Mouse (Mus musculus) heart, postnatal 10 days (tissue): ENCODE results near the gene Ccpg1os. TPM values are rescaled to one million over a fixed set of nuclear protein-coding genes. Genes with fewer than 3 reads are reported as not detected.
A peak's percentile ranks its signal among the peaks of the same experiment; 100 is the strongest.

Source experiments
- DNase-seq, 2 experiments: peaks; one replicate each; pipeline ENCODE4 v3.0.0; 2021
- intact Hi-C: fragments of 180-260 bp; cut with DNase I; formaldehyde crosslinking; loops from one replicate; pipeline ENCODE4 v1.15.1; 2025
- total RNA-seq, 2 experiments: library from RNA; stranded (reverse); gene quantifications; 2 replicates each; pipeline ENCODE4 v1.2.3; 2021

Ccpg1os gene
- total RNA-seq, result 1 to 10 TPM; 4.6 to 4.7 TPM

DNA sequence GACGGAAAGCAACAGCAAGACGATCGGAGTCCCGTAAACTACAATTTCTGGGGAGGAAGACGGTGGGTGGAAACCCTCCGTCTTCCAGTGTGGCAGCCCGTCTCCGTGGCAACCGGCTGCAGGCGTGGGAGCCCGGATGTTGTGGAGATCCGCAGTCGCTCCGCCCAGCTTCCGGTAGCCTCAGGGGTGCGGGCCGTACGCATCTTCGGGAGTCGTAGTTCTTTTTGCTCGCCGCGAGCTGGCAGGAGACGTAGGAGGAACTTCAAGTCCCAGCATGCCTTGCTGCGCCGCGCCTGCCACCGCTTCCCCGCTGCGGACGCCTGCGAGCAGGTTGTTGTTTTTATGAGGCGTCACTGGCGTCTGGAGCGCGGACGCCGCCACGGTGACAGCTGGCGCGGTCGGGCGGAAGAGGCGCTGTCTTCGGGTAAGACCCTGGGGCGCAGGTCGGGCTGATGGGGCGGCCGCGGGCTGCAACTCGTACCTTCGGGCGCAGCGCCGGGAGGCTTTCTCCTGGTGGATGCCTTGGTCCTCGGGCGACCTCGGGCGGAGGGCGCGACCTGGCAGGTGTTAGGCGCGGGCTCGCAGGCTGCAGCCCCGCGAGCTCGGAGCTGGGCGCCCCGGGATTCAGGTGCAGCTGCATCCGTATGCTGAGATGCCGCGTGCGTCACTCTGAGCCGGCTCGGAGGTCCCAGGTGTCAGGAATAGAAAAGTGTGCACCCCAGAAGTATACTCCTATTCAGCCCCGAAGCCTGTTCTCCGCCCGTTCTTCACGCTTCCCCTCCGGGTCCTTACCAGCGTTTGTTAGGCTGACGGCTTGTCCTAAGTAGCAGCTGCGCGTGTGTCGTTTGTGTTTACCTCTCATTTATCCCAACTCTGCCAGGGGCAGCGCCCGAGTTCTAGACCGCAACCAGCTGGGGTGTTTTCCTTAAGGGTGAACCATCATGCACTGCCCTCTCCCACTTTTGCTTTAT is at the start of gene Ccpg1os, which contains the start of gene Ccpg1:
Ccpg1os (minus strand) TSS at position 133 of the 971 bp plus-strand sequence.
Ccpg1 (plus strand) TSS at position 180 of the 971 bp plus-strand sequence.
- intact Hi-C loops, result no loop called here
- peak; percentile 97 for DNase-seq

DNA sequence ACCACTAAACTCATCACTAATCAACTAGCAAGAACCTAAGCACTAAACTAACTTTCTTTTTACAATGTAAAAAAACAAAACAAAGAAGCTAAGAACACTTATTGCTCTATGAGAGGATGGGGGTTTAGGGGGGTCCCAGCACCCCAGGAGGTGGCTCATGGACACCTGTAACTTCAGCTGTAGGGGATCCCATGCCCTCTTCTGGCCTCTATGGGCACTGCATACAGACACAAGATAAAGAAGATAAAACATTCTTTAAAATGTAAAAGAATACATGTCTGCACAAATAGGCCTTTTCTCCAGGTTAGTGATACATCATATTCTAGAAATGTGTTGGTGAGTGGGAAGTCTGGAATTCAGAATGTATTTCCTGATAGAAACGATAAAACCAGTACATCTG is 48.2 kb upstream of the Ccpg1os start:
- intact Hi-C loops, result no loop called here
- DNase-seq, result no peak

DNA sequence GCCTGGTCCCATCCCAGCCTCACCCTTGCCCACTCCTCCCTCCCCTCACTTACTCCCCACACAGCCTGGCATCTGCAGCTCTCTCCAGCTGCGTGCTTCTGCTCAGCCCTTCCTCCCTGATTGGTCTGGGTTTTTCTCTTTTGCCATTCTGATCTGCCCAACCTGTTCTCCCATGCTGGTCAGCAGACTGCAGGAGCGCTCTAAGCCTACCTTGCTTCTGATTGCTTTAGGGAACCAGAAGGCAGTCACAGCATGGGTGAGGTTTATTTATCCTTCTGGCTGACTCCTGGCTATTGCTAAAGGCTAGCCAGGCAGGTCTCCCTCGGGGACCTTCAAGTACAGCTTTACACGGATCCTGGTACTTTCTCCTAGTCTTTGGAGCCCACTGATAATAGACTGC is 46.2 kb upstream of the Ccpg1os start:
- DNase-seq, result no peak

DNA sequence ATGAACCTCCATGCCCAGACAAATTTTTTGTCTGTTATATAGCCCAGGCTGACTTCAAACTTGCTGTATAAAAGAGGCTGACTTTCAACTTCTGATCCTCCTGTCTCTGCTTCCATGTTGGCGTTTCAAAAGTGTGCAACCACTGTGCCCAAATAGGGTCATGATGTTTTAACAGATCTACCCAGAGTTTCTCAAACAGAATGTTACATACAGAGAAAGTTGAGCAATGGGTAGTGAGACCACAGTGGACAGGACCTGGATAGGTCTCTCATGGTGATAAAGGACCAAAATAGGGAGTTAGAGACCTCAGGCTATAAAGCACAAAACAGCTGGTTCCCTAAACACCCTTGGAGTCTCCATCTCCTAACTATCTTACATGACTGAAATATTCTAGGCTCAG is 45.3 kb upstream of the Ccpg1os start:
- intact Hi-C loops, result no loop called here
- no peak for DNase-seq

More for the DNA sequence above, 46.2 kb upstream of the Ccpg1os start:
- intact Hi-C loops, result no loop called here

- DNase-seq, result peak; percentile 15 to 30
- intact Hi-C loops, result no loop called here
Observed at GRCm38 (mm10) chr9:73025818-73026636, 40.8 kb upstream of the Ccpg1os start.

DNA sequence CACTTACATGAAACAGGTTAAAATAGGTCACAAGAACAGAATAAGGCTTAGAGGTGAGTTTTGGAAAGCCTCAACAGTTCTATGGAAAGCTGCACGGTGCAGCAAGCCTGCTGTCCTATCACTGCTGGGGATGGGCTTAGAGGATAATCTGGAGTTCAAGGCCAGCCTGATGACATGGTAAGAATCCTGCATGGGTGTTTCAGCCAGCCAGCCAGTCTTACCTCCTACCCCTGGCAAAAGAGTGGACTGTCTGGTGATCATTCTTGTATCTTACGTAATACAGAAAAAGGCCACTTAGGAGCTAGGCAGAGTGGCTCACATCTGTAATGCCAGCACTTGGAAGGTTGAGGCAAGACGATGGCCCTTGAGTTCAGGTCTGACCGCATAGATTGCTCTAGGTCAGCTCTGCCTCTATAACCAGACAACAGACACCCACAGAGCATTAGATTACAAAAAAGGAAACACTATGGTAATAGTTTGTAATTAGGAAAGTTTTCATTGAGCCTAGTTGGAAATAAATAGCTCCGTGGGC is 35.5 kb upstream of the Ccpg1os start:
- intact Hi-C loops, result no loop called here
- no peak for DNase-seq

- intact Hi-C loops, result no loop called here
Observed at GRCm38 (mm10) chr9:73019841-73020240, 34.7 kb upstream of the Ccpg1os start.

DNA sequence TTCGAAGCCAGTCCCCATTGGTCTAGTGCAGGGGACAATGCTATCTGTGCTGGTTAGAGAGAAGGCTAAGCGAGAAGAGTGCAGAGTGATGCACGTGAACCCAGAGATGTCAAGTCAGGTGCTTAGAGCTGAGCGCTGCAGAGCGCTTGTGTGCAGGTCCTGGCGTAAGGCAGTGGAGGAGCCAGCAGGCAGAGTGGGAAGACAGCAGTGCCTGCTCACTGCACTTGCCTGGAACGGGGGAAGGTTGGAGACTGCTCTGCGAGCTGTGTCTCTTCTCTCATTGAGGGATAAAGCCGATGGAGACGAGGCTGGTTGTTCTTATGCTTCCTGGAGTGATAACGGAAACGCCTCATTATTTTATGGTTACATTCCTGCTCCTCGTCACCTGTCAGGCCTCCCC is 29.5 kb upstream of the Ccpg1os start:
- intact Hi-C loops, result no loop called here
- DNase-seq, result no peak

More at GRCm38 (mm10) chr9:73019841-73020240, 34.7 kb upstream of the Ccpg1os start:
- DNase-seq, result no peak

DNA sequence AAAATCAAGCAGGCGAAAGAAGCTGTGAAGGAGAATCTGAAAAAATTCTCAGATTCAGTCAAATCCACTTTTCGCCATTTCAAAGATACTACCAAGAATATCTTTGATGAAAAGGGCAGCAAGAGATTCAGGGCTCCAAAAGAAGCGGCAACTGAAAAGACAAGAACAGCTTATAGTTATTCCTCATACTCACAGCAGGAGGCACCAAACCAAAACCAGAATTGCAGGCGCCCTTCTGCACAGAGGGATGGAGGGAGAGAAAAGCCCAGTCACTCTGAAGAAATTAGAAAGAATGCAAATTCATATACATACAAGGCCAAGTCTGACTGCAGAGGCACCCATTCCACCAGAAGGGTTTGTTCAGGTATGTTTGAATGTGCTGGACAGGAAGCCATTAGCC is 27.4 kb upstream of the Ccpg1os start:
- intact Hi-C loops, result no loop called here
- DNase-seq, result no peak

- intact Hi-C loops, result no loop called here
- no peak for DNase-seq
Observed at GRCm38 (mm10) chr9:73008384-73008783, 23.2 kb upstream of the Ccpg1os start.

GRCm38 (mm10) chr9:73006175-73006574 is 21.0 kb upstream of the Ccpg1os start:
- no peak for DNase-seq
- intact Hi-C loops, result no loop called here

DNA sequence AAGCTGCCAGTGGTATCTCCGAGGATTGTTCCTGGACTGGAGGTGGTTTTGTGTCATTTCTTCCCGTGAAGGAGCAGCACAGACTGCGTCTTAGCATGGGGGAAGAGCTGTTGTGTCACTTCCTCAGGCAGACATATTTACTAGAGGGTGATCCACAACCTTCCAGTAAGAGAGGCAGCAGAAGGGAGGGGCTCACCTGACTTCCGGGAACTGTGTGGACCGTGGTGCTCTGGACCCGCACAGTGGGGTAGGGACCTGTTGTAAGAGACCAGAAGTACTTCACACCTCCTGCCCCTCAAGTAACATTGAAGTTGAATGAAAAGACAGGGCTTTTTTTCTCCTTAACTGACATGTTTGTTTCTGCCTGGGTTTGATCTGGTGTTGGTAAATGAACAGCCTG is 19.9 kb upstream of the Ccpg1os start:
- DNase-seq, result no peak
- intact Hi-C loops, result no loop called here

DNA sequence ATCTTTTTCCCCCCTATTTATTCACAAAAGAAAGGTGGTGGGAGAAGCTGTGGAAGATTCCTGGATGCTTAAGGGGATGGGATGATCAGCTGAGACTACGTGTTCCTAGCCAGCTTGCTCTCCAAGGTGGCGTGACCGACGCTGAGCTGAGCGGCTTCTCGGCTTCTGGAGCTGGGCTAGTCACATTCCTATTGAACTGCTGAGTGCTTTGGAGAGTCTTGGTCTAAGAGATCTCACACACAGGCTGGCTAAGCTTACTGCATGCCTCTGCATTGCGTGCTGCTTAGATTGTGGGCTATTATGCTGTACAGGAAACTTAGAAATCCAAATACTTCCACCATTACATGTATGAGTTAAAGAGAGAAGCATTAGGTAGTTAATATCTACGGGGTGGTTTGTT is 18.9 kb upstream of the Ccpg1os start:
- intact Hi-C loops, result no loop called here

DNA sequence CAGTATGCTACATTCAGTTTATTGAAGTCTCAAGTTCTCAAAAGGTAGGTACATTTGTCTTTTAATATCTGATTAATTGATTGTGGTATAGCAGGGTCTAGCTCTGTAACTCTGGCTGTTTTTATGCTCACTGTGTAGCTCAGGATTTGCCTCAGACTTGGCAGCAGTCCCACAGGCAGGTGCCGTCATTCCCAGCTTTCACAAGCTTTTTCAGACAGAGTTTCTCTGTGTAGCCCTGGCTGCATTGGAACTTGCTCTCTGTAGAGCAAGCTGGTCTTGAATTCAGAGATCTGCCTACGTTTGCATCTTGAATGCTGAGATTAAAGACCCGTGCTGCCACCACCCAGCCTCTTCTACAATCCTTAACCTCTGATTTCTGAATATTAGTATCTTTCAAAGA is 17.0 kb upstream of the Ccpg1os start:
- intact Hi-C loops, result no loop called here
- DNase-seq, result no peak

More for the DNA sequence above, 18.9 kb upstream of the Ccpg1os start:
- DNase-seq, result no peak

- no peak for DNase-seq
- intact Hi-C loops, result no loop called here
Observed at GRCm38 (mm10) chr9:73001314-73002011, 16.3 kb upstream of the Ccpg1os start.

GRCm38 (mm10) chr9:73000487-73000886 is 15.3 kb upstream of the Ccpg1os start:
- DNase-seq, result no peak
- intact Hi-C loops, result no loop called here

- intact Hi-C loops, result no loop called here
- DNase-seq, result no peak
Observed at GRCm38 (mm10) chr9:72996806-72997205, 11.6 kb upstream of the Ccpg1os start.

DNA sequence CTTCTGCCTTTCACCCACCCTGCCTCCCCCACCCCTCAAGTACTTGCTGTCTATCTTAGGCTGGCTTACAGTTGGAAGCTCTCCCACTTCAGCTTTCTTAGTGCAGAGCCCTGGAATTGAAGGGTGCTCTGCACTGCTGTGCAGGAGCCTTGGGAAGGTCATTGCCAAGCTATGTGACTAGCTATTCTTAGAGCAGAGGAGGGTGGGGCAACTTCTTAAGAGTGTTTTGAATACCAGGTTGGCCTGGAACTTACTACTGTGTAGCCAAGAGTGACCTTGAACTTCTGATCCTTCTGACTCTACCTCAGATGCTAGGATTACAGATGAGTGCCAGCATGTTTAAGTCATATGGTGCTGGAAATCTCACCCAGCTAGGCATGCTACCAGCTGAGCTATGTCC is 11.0 kb upstream of the Ccpg1os start:
- no peak for DNase-seq
- intact Hi-C loops, result no loop called here

- intact Hi-C loops, result no loop called here
- no peak for DNase-seq
Observed at GRCm38 (mm10) chr9:72992576-72992975, 7.4 kb upstream of the Ccpg1os start.

DNA sequence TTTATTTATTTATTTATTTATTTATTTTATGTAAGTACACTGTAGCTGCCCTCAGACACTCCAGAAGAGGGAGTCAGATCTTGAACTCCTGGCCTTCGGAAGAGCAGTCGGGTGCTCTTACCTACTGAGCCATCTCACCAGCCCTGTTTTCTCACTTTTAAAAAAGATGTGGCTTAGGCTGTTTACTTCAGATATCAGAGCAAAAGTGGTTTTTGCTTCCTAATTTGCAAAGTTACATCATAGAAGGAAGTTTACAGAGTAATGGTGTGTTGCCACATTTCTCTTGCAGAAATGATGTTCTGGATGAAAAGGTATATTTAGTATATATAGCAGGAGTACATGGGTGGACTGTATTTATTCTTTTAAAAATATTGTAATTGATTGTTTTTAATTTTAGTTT is 6.2 kb upstream of the Ccpg1os start:
- intact Hi-C loops, result no loop called here
- no peak for DNase-seq

DNA sequence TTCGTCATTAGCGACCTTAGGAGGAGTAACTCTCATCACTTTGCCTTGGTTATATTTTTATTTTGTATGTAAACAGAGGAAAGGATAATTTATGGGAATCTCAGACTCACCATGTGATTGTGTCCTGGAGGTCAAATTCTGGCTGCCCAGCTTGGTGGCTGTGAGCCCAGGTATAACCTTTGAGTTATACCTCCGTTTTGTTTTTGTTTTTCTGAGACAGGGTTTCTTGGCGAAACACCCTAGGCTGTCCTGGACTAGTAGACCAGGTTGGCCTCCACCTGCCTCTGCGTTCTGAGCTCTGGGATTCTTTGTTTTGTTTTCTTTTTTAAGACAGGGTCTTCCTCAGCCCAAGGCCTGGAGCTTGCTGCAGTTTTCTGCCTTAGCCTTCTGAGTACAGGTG is 3.5 kb upstream of the Ccpg1os start:
- no peak for DNase-seq
- intact Hi-C loops, result no loop called here
